Mouse (Mus musculus) stomach, embryonic 16.5 days (tissue): ENCODE results near the gene Srsf5. TPM values are rescaled to one million over a fixed set of nuclear protein-coding genes. Genes with fewer than 3 reads are reported as not detected.

Source experiments
- ATAC-seq: fragments of 200-750 bp; cut with Nextera tagmentation; 2 replicates; pipeline ENCODE4 v1.8.0; 2017; ENCODE audit warnings: moderate number of reproducible peaks, moderate TSS enrichment; ENCODE audit not compliant: insufficient read depth, low FRiP score
- H3K27ac ChIP-seq: fragments of 300-500 bp; sonication (generic); 2 replicates; pipeline ENCODE4 v1.5.1; 2014; ENCODE audit warnings: low read length
- H3K27me3 ChIP-seq: fragments of 300-500 bp; sonication (generic); 2 replicates; pipeline ENCODE4 v1.6.1; 2014; ENCODE audit warnings: low read length, control low read depth, mixed read lengths; ENCODE audit not compliant: control insufficient read depth, insufficient read depth
- H3K36me3 ChIP-seq: fragments of 300-500 bp; sonication (generic); 2 replicates; pipeline ENCODE4 v1.6.1; 2014; ENCODE audit warnings: low read length; ENCODE audit not compliant: control insufficient read depth, insufficient read depth
- H3K4me1 ChIP-seq: fragments of 300-500 bp; sonication (generic); 2 replicates; pipeline ENCODE4 v1.6.1; 2014; ENCODE audit warnings: low read length, control low read depth, mixed read lengths; ENCODE audit not compliant: control insufficient read depth, insufficient read depth
- H3K4me2 ChIP-seq: fragments of 300-500 bp; sonication (generic); 2 replicates; pipeline ENCODE4 v1.6.1; 2014; ENCODE audit warnings: low read depth, low read length, mixed read lengths
- H3K4me3 ChIP-seq: fragments of 300-500 bp; sonication (generic); replicated peaks from 2 replicates; pipeline ENCODE4 v1.5.1; 2014; ENCODE audit warnings: mild to moderate bottlenecking, low read length
- H3K9ac ChIP-seq: fragments of 300-500 bp; sonication (generic); 2 replicates; pipeline ENCODE4 v1.6.1; 2014; ENCODE audit warnings: low read length
- H3K9me3 ChIP-seq: fragments of 300-500 bp; sonication (generic); replicated peaks from 2 replicates; pipeline ENCODE4 v1.6.1; 2016; ENCODE audit warnings: low read length, control low read depth; ENCODE audit not compliant: control insufficient read depth
- WGBS: fragments of 180-500 bp; shearing (Covaris S2); extraction: QIAGEN DNeasy Blood & Tissue Kit; methylation state at CpG from one replicate; pipeline ENCODE4 v1.1.7; 2014; 5-methylcytosine and 5-hydroxymethylcytosine counted together
- polyA plus RNA-seq: library from polyadenylated mRNA; unstranded; fragments of >200 nt; fragmentation: Nextera tagmentation; extraction: Ambion mirVana; gene quantifications from 2 replicates; pipeline ENCODE4 v1.2.1, GENCODE M21; 2015

The Srsf5 gene
- polyA plus RNA-seq, 1 experiment from 2014 or later: 551 TPM

DNA sequence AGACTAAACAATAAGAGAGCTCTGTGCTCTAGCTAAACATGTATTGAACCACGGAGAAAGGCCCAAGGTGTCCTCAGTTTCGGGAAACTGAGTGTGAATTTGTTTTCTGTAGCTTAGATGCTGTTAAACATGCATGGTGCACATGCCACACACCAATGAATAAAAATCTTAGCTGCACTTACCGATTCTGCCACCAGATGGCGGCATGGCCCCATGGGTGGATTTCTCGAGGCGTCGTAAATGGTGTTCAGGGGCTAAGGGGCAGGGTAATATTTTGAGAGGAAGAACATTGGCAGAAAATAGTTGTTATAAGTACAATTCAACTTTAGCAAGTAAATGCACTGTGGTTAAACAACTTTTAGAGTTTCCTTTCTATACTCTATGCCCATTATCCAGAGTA, 37.0 kb downstream of the Srsf5 start:
- WGBS: 1% methylated on average over 7 of the region's 7 CpGs
- H3K4me1 ChIP-seq: no peaks in the 10 kb centered on the region
- no peaks in the 10 kb centered on the region for H3K9me3 ChIP-seq
- H3K9ac ChIP-seq: no peak overlapping the region
- H3K36me3 ChIP-seq: no peaks in the 10 kb centered on the region
- H3K27ac ChIP-seq: no peak overlapping the region
- H3K27me3 ChIP-seq: no peaks in the 10 kb centered on the region
- no peak overlapping the region for H3K4me2 ChIP-seq
- no peak for ATAC-seq
- H3K4me3 ChIP-seq: no peak overlapping the region

- WGBS: 77% methylated on average over 9 of the region's 9 CpGs
Observed at GRCm38 (mm10) chr12:80983695-80984094, 38.4 kb downstream of the Srsf5 start.

DNA sequence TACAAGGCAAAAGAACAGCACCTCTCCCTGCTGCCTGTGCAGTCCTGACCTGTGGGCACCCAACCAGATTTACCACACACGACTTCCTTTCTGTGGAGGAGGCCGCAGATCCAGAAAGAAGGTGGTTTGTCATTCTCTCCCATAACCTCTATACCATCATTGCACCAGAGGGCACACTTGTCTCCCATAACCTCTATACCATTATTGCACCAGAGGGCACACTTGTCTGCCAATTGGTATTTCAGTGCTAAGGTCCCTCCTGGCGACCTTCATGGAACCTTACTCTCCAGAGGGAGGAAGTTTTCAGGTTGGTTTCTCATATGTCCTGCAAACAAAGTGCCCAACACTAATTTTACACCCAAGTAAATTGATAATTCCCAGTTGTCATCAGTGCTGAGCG, 41.3 kb downstream of the Srsf5 start:
- Histone ChIP-seq H3K27ac (no peak overlapping the region), H3K4me1 (no peaks in the 10 kb centered on the region), H3K4me3 (no peak overlapping the region), H3K27me3 (no peaks in the 10 kb centered on the region), H3K4me2 (no peak overlapping the region), H3K36me3 (no peaks in the 10 kb centered on the region), H3K9ac (no peak overlapping the region), H3K9me3 (no peaks in the 10 kb centered on the region)
- ATAC-seq: no peak
- WGBS: 80% methylated on average over 4 of the region's 4 CpGs

More at GRCm38 (mm10) chr12:80983695-80984094, 38.4 kb downstream of the Srsf5 start:
- Histone ChIP-seq H3K27me3 (no peaks in the 10 kb centered on the region), H3K9ac (no peak overlapping the region), H3K36me3 (no peaks in the 10 kb centered on the region), H3K4me1 (no peaks in the 10 kb centered on the region), H3K27ac (no peak overlapping the region), H3K4me2 (no peak overlapping the region), H3K9me3 (no peaks in the 10 kb centered on the region), H3K4me3 (no peak overlapping the region)
- no peak for ATAC-seq

DNA sequence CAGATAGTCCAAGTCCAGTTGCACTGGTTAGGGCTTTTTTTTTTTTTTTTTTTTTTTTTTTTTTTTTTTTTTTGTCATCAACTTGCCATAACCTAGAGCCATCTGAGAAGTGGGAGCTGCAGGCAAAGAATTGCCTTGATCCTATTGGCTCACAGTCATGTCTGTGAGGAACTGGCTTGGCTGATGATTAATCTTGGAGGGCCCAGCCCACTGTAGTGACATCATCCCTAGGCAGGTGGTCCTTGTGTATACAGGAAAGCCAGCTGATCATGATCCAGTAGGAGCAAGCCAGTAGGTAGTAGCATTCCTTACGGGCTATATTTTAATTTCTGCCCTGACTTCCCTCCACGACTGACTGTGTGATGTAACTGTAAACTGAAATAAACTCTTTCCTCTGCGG, 43.0 kb downstream of the Srsf5 start:
- no peak for ATAC-seq
- Histone ChIP-seq H3K9me3 (no peaks in the 10 kb centered on the region), H3K36me3 (no peaks in the 10 kb centered on the region), H3K9ac (no peak overlapping the region), H3K27ac (no peak overlapping the region), H3K4me3 (no peak overlapping the region), H3K4me1 (no peaks in the 10 kb centered on the region), H3K27me3 (no peaks in the 10 kb centered on the region), H3K4me2 (no peak overlapping the region)
- 71% methylated on average over 3 of the region's 3 CpGs for WGBS

DNA sequence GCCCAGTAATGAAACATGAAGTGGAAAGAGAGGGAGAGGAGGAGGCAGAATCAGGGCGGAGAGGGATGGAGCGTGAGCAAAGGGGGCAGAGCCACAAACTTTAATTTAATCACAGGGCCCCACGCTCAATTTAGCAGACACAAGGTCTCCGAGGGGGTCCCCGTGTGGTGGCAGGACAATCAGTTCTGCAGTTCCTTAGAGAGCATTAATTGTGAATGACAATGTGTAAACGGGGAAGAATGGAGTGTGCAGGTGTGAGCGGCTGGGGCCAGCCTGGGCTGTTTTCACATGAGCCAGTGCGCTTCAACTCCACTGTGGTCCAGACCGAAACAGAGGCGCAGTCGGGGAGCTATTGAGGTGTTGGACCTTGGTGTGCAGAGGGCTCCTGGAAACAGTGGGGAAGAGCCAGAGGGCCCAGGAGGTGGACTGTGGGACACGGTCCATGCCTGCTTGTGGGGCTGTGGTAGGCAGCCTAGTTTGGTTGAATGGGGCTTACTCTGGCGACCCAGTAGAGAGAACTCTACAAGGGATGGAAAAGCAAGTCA, 45.7 kb downstream of the Srsf5 start:
- H3K9ac ChIP-seq: no peak overlapping the region
- no peak overlapping the region for H3K27ac ChIP-seq
- H3K4me3 ChIP-seq: no peak overlapping the region
- no peaks in the 10 kb centered on the region for H3K9me3 ChIP-seq
- no peaks in the 10 kb centered on the region for H3K4me1 ChIP-seq
- no peaks in the 10 kb centered on the region for H3K27me3 ChIP-seq
- H3K36me3 ChIP-seq: no peaks in the 10 kb centered on the region
- WGBS: 79% methylated on average over 13 of the region's 13 CpGs
- H3K4me2 ChIP-seq: no peak overlapping the region
- no peak for ATAC-seq

- Histone ChIP-seq H3K9me3 (no peaks in the 10 kb centered on the region), H3K27me3 (no peaks in the 10 kb centered on the region), H3K4me3 (no peak overlapping the region), H3K36me3 (no peaks in the 10 kb centered on the region), H3K4me2 (no peak overlapping the region), H3K4me1 (no peaks in the 10 kb centered on the region), H3K9ac (no peak overlapping the region), H3K27ac (no peak overlapping the region)
- 77% methylated on average over 10 of the region's 10 CpGs for WGBS
- no peak for ATAC-seq
Observed at GRCm38 (mm10) chr12:80991806-80992205, 46.5 kb downstream of the Srsf5 start.

DNA sequence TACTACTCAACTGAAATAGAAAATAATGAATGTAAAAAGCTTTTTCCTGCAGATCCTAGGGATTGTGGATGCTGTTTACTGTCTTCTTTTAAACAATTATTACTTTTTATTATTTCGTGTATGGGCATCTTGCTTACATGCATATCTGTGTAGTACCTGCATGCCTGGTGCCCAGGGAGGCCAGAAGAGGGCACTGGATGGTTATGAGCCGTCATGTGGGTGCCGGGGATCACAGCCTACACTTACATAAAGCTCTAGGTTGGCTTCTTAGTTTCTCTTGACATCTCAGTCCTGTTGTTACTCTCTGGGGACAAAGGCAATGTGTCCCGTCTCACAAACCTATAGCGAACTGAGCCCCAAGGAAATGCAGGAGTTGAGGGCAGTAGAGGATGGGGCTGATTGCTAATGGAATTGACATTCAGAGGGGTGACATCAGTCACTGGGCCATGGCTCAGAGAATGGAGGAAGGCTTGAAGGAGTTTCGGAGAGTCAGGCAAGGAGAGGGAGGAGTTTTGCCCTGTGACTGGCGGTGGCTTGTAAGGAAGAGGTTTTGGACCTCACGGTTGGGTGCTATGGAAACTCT, 47.3 kb downstream of the Srsf5 start:
- H3K4me2 ChIP-seq: no peak overlapping the region
- H3K9me3 ChIP-seq: no peaks in the 10 kb centered on the region
- ATAC-seq: no peak
- H3K27me3 ChIP-seq: no peaks in the 10 kb centered on the region
- H3K4me3 ChIP-seq: no peak overlapping the region
- WGBS: 78% methylated on average over 8 of the region's 8 CpGs
- no peak overlapping the region for H3K27ac ChIP-seq
- H3K4me1 ChIP-seq: no peaks in the 10 kb centered on the region
- H3K36me3 ChIP-seq: no peaks in the 10 kb centered on the region
- no peak overlapping the region for H3K9ac ChIP-seq

DNA sequence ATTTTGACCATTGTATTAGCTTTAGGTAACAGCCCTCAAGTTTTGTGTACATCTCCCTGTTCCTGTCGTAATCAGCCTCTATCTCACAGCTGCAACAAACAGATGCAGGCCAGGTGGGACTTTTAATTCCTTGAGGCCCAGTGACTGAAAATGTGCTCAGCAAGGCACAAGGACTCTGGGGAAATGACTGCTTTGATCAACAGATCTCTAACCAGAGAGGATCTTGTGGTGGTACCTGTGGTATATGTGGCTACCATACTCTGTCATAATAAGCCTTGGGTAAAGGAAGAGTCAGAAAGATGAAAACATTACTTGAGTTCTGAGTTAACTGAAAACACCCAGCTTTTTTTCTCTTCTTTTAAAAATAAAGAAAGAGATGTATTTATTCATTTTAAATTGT, 48.5 kb downstream of the Srsf5 start:
- H3K4me3 ChIP-seq: no peak overlapping the region
- 0 out of 2 replicates have a peak, but pooled peaks cover under 1% of the 10 kb centered on the region for H3K4me1 ChIP-seq
- H3K27me3 ChIP-seq: 0 out of 2 replicates have a peak, but pooled peaks cover 2% of the 10 kb centered on the region
- ATAC-seq: no peak
- H3K27ac ChIP-seq: no peak overlapping the region
- no peaks in the 10 kb centered on the region for H3K9me3 ChIP-seq
- no peak overlapping the region for H3K9ac ChIP-seq
- H3K4me2 ChIP-seq: no peak overlapping the region
- H3K36me3 ChIP-seq: no peaks in the 10 kb centered on the region
- WGBS: 75% methylated on average over 1 of the region's 1 CpGs

GRCm38 (mm10) chr12:80995326-80995725, 50.0 kb downstream of the Srsf5 start:
- Histone ChIP-seq H3K27me3 (0 out of 2 replicates have a peak, but pooled peaks cover 3% of the 10 kb centered on the region), H3K4me3 (no peak overlapping the region), H3K4me1 (0 out of 2 replicates have a peak, but pooled peaks cover 3% of the 10 kb centered on the region)

More at GRCm38 (mm10) chr12:80995326-80995725, 50.0 kb downstream of the Srsf5 start:
- Histone ChIP-seq H3K36me3 (no peaks in the 10 kb centered on the region), H3K9me3 (no peaks in the 10 kb centered on the region), H3K9ac (no peak overlapping the region), H3K27ac (no peak overlapping the region), H3K4me2 (no peak overlapping the region)
- ATAC-seq: no peak
- 85% methylated on average over 4 of the region's 4 CpGs for WGBS
